Mouse (Mus musculus) lung, adult 2 months (tissue): ENCODE results near the gene Spata13.

ENCODE experiments used
- CTCF ChIP-seq: fragments of 200-500 bp; IDR thresholded peaks from 2 replicates; pipeline ENCODE4 v1.5.1; 2011; ENCODE audit warnings: mild to moderate bottlenecking, low read length, control low read depth; ENCODE audit not compliant: insufficient read depth
- POLR2A ChIP-seq: fragments of 200-500 bp; IDR thresholded peaks from 2 replicates; pipeline ENCODE4 v1.6.1; 2011; ENCODE audit warnings: low read depth, mild to moderate bottlenecking, control low read depth, low read length, borderline replicate concordance; ENCODE audit errors: extremely low read depth

DNA sequence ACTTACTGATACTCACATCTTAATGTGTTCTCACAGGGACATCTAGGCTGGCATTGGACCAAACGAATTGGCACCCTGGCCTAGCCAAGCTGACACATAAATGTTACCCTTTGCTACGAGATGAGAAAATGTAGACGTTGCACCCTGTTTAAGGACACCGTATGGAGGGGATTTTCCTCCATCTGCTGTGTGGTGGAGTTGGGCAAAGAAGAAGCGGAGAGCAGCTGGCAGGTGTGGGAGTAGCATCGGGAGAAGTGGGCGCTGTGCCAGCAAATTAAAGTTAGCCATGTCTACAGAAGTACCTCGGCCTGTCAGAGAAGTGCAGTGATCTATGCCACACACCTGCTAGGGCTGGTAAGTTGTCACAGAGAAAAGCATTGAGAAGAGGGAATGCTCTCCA, 25.7 kb downstream of the Spata13 start:
- no peak for TF ChIP-seq CTCF
- TF ChIP-seq POLR2A: no peak
